Mouse (Mus musculus) neural tube, embryonic 14.5 days (tissue): Measurements from ENCODE around the gene Man2a2. TPM values are rescaled to one million over a fixed set of nuclear protein-coding genes. Genes with fewer than 3 reads are reported as not detected.

Experiments used
- ATAC-seq: fragments of 200-750 bp; cut with Nextera tagmentation; 2 replicates; pipeline ENCODE4 v1.8.0; 2017; ENCODE audit warnings: low read depth, mild to moderate bottlenecking, moderate TSS enrichment, moderate library complexity
- H3K27ac ChIP-seq: fragments of 300-500 bp; sonication (generic); 2 replicates; pipeline ENCODE4 v1.5.1; 2014; ENCODE audit warnings: low read depth, mild to moderate bottlenecking, control low read depth, low read length, moderate library complexity, mixed read lengths
- H3K27me3 ChIP-seq: fragments of 300-500 bp; sonication (generic); 2 replicates; pipeline ENCODE4 v1.6.1; 2014; ENCODE audit warnings: low read length; ENCODE audit not compliant: control insufficient read depth, insufficient read depth
- H3K36me3 ChIP-seq: fragments of 300-500 bp; sonication (generic); 2 replicates; pipeline ENCODE4 v1.6.1; 2014; ENCODE audit warnings: low read length, mixed read lengths; ENCODE audit not compliant: control insufficient read depth, insufficient read depth
- H3K4me1 ChIP-seq: fragments of 300-500 bp; sonication (generic); 2 replicates; pipeline ENCODE4 v1.6.1; 2014; ENCODE audit warnings: low read length; ENCODE audit not compliant: control insufficient read depth, insufficient read depth
- H3K4me2 ChIP-seq: fragments of 300-500 bp; sonication (generic); 2 replicates; pipeline ENCODE4 v1.6.1; 2014; ENCODE audit warnings: mild to moderate bottlenecking, low read depth, low read length, control low read depth
- H3K4me3 ChIP-seq: fragments of 300-500 bp; sonication (generic); 2 replicates; pipeline ENCODE4 v1.5.1; 2014; ENCODE audit warnings: low read depth, low read length, control low read depth, mixed read lengths
- H3K9ac ChIP-seq: fragments of 300-500 bp; sonication (generic); replicated peaks from 2 replicates; pipeline ENCODE4 v1.6.1; 2014; ENCODE audit warnings: low read depth, mild to moderate bottlenecking, control low read depth, low read length, mixed read lengths
- H3K9me3 ChIP-seq: fragments of 300-500 bp; sonication (generic); 2 replicates; pipeline ENCODE4 v1.6.1; 2016; ENCODE audit warnings: low read length; ENCODE audit not compliant: control insufficient read depth
- WGBS: fragments of 180-500 bp; shearing (Covaris S2); extraction: QIAGEN DNeasy Blood & Tissue Kit; methylation state at CpG from one replicate; pipeline ENCODE4 v1.1.7; 2014; 5-methylcytosine and 5-hydroxymethylcytosine counted together
- polyA plus RNA-seq: library from polyadenylated mRNA; unstranded; fragments of >200 nt; fragmentation: Nextera tagmentation; extraction: Ambion mirVana; gene quantifications from 2 replicates; pipeline ENCODE4 v1.2.1, GENCODE M21; 2014

The Man2a2 gene
- polyA plus RNA-seq, 1 experiment from 2014 or later, result 22.9 TPM

GRCm38 (mm10) chr7:80352920-80353319 is 18.3 kb downstream of the Man2a2 start:
- no peak for ATAC-seq
- Histone ChIP-seq H3K4me1 (no peaks in the 10 kb centered on the region), H3K4me2 (no peak overlapping the region), H3K36me3 (peaks cover 57% of the 10 kb centered on the region), H3K27me3 (no peaks in the 10 kb centered on the region), H3K27ac (no peak overlapping the region), H3K9ac (no peak overlapping the region), H3K9me3 (no peaks in the 10 kb centered on the region), H3K4me3 (no peak overlapping the region)
- WGBS, result 92% methylated on average over 8 of the region's 8 CpGs

GRCm38 (mm10) chr7:80350808-80351207 is 20.4 kb downstream of the Man2a2 start:
- Histone ChIP-seq H3K4me2 (no peak overlapping the region), H3K4me1 (no peaks in the 10 kb centered on the region), H3K27ac (no peak overlapping the region), H3K9ac (no peak overlapping the region), H3K4me3 (no peak overlapping the region), H3K36me3 (peaks cover 45% of the 10 kb centered on the region), H3K27me3 (no peaks in the 10 kb centered on the region), H3K9me3 (no peaks in the 10 kb centered on the region)
- WGBS, result 84% methylated on average over 2 of the region's 2 CpGs
- ATAC-seq, result no peak

DNA sequence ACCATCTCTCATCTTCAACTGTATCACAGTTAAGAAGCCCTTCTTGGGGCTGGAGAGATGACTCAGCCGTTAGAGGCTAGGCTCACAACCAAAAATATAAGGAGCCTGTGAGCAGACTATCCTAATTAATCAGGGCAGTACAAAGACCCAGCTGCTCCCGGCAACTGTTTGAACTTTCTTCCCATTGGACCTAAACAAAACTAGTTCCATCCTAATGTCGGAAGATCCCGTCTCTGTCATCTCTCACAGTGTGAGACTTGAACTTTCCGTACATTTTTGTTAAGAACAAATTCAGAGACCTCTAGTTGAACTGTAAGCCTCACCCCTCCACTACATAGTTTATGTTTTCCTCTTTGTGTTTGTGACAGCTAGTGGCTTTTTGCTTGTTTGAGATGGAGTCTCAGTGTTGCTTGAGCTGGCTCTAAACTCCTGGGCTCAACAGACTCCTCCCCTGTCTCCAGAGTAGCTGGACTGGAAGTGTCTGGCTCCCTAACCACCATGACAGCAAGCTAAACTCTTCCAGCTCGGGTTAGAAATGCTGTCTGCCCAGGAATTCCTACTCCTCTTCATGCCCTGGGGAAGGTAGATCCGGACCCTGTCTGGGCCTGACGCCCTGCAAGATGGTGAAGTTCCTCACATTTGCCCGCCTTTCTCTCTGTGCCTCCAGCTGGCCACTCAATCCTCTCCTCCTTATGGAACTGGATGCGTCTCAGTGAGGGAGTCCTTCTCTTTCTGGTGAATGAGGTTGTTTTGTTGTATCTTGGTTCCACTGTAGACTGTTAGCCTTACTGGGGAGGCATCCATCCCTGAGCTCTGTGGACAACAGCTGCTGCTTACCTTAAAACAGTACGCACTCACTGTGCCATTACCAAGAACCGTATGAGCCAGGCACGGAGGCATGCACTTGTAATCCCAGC is 23.2 kb downstream of the Man2a2 start:
- Histone ChIP-seq H3K36me3 (peaks cover 30% of the 10 kb centered on the region), H3K9me3 (no peaks in the 10 kb centered on the region), H3K4me1 (peaks cover 6% of the 10 kb centered on the region), H3K4me2 (no peak overlapping the region), H3K9ac (no peak overlapping the region), H3K27ac (no peak overlapping the region), H3K27me3 (no peaks in the 10 kb centered on the region), H3K4me3 (no peak overlapping the region)
- 56% methylated on average over 13 of the region's 13 CpGs for WGBS
- no peak for ATAC-seq

DNA sequence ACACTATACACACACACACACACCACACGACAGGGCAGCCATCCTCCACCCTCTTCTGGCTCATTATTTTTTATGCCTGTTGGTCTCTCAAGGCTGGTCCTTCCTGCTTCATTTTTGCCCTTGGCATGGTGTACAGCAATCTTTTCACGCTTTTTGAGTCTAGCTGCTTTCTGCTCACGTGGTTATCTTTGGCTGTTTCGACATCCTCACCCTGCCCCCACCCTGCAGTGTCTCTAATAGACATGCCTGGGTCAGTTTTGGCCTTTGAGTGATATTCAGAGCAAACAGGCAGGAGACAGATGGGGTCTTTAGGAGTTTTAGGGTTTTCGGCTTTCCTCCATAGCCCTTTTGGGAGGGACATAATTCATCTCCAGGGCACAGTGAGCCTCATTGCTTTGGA is 24.3 kb downstream of the Man2a2 start:
- Histone ChIP-seq H3K36me3 (peaks cover 20% of the 10 kb centered on the region), H3K27ac (no peak overlapping the region), H3K9me3 (no peaks in the 10 kb centered on the region), H3K9ac (no peak overlapping the region), H3K4me2 (no peak overlapping the region), H3K27me3 (no peaks in the 10 kb centered on the region), H3K4me3 (no peak overlapping the region), H3K4me1 (peaks cover 12% of the 10 kb centered on the region)
- ATAC-seq, result no peak
- WGBS, result 83% methylated on average over 5 of the region's 5 CpGs

- no peak overlapping the region for H3K9ac ChIP-seq
- H3K27ac ChIP-seq, result no peak overlapping the region
- H3K4me3 ChIP-seq, result no peak overlapping the region
- WGBS, result 95% methylated on average over 9 of the region's 9 CpGs
- H3K4me2 ChIP-seq, result no peak overlapping the region
- H3K27me3 ChIP-seq, result no peaks in the 10 kb centered on the region
- no peaks in the 10 kb centered on the region for H3K9me3 ChIP-seq
- no peak for ATAC-seq
- H3K4me1 ChIP-seq, result peaks cover 16% of the 10 kb centered on the region
- H3K36me3 ChIP-seq, result peaks cover 15% of the 10 kb centered on the region
Observed at GRCm38 (mm10) chr7:80346173-80346572, 25.0 kb downstream of the Man2a2 start.

DNA sequence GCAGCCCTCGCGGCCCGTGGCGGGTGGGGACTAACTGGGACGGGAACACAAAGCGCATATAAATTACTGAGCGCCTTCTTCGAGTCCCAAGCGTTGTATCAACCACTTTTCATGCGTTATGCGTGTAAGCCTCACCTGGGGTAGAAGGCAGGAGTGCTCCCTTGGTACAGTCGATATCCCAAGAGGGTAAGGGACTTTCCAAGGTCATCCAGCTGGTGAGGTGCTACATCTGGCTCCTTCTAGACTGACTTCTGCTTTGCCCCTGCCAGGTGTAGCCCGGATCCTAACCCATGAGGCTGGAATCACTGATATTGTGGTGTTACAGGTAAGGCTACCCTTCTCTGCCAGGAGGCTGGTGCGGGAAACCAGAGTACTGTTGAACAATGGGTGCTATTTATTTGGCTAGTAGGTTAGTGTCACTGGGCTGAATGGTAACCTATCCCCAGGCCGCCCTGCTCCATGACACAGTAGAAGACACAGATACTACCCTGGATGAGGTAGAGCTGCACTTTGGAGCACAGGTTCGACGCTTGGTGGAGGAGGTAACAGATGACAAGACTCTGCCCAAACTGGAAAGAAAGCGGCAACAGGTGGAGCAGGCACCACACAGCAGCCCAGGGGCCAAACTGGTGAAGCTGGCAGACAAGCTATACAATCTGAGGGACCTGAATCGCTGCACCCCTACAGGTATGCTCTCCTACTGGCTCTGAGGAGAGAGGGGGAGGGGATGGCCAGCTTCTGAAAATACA is 27.7 kb downstream of the Man2a2 start:
- peak; percentile 7 for ATAC-seq
- WGBS, result 25% methylated on average over 19 of the region's 19 CpGs
- no peaks in the 10 kb centered on the region for H3K36me3 ChIP-seq

DNA sequence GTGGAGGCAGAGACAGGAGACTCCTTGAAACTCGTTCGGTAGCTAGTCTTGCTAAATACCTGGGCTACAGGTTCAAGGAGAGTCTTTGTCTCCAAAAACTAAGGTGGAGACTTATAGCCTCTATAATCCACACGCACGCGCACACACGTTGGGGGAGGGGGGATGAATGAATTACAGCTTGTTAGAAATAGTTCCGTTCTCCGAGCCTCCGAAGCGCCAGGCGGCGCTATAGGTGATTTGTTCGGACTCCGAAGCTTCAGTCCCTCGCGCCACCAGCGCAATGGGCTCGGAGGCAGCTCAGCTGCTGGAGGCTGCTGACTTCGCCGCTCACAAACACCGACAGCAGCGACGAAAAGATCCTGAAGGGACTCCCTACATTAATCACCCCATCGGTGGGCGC is 28.3 kb downstream of the Man2a2 start, which contains the start of gene Hddc3:
Hddc3 (plus strand) TSS at position 247 of the 400 bp plus-strand sequence.
- Histone ChIP-seq H3K4me1 (peaks cover 31% of the 10 kb centered on the region), H3K9ac (peak within 1 kb of the TSS; percentile 72), H3K4me2 (peak within 1 kb of the TSS; percentile 80), H3K36me3 (no peaks in the 10 kb centered on the region), H3K27ac (peak within 1 kb of the TSS; percentile 73), H3K4me3 (peak within 1 kb of the TSS; percentile 44), H3K27me3 (no peaks in the 10 kb centered on the region), H3K9me3 (no peaks in the 10 kb centered on the region)
- peak; percentile 26 for ATAC-seq
- 2% methylated on average over 25 of the region's 25 CpGs for WGBS

More for the DNA sequence above, 27.7 kb downstream of the Man2a2 start:
- peaks cover 25% of the 10 kb centered on the region for H3K4me1 ChIP-seq
- H3K27ac ChIP-seq, result peak overlapping the region; percentile 73
- no peaks in the 10 kb centered on the region for H3K27me3 ChIP-seq
- peak overlapping the region; percentile 80 for H3K4me2 ChIP-seq
- peak overlapping the region; percentile 72 for H3K9ac ChIP-seq
- peak overlapping the region; percentile 44 for H3K4me3 ChIP-seq
- no peaks in the 10 kb centered on the region for H3K9me3 ChIP-seq

GRCm38 (mm10) chr7:80341793-80342192 is 29.4 kb downstream of the Man2a2 start:
- 65% methylated on average over 7 of the region's 7 CpGs for WGBS
- H3K4me3 ChIP-seq, result no peak overlapping the region
- no peaks in the 10 kb centered on the region for H3K9me3 ChIP-seq
- ATAC-seq, result no peak
- 0 out of 2 replicates have a peak overlapping the region, but pooled peaks have one; percentile 23 for H3K27ac ChIP-seq
- no peaks in the 10 kb centered on the region for H3K27me3 ChIP-seq
- no peak overlapping the region for H3K4me2 ChIP-seq
- H3K9ac ChIP-seq, result no peak overlapping the region
- H3K4me1 ChIP-seq, result peaks cover 34% of the 10 kb centered on the region
- H3K36me3 ChIP-seq, result no peaks in the 10 kb centered on the region

GRCm38 (mm10) chr7:80340793-80341192 is 30.4 kb downstream of the Man2a2 start, which contains the start of gene Unc45a:
Gene Unc45a, minus strand, starts transcription at chr7:80341005.
- Histone ChIP-seq H3K9me3 (no peaks in the 10 kb centered on the region), H3K4me1 (peaks cover 34% of the 10 kb centered on the region), H3K4me3 (peak within 1 kb of the TSS; percentile 53), H3K4me2 (peak within 1 kb of the TSS; percentile 85), H3K9ac (peak within 1 kb of the TSS; percentile 65), H3K36me3 (peaks cover 10% of the 10 kb centered on the region), H3K27me3 (no peaks in the 10 kb centered on the region), H3K27ac (peak within 1 kb of the TSS; percentile 58)
- 3% methylated on average over 11 of the region's 11 CpGs for WGBS
- peak; percentile 35 for ATAC-seq
